9 mouse cellular contexts compared by ENCODE assay signal in the genomic region with DNA sequence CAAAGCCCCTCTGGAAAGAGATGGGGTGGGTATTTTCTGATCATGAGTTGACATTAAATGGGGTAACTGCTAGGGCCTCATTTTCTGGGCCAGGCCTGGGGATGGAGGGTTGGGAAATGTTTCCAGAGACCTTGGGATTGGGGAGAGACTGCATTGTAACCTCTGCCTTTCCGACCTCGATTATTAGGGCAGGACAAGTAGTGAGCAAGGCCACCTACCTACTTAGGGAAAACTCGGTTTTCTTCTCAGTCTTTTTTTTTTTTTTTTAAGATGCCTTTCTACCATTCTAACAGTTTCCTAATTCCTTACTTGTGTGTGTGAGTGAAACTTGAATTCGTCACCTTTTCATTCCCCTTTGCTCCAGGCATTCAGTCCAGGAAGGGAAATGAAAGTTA. TPM values are rescaled to one million over a fixed set of nuclear protein-coding genes. Genes with fewer than 3 reads are reported as not detected.
DNase-seq lines count a peak whose midpoint lies in the region; ATAC-seq lines count a peak whose summit lies in the region.
"Had no signal": no experiment of that assay in that cellular context is flagged by ENCODE, and none has a peak within 500 bp of the region (broad histone marks: within the 10 kb centered on the region; RNA-seq: fewer than 3 reads in every experiment).

No protein-coding gene starts in this region.

- DNase-seq in lung, postnatal 4 days: no peak
- no peak for DNase-seq in intestine, embryonic 14.5 days (ENCODE audit: low spot score)
- no peak for DNase-seq in urinary bladder, adult 2 months (ENCODE audit: low spot score)
- DNase-seq in ovary, postnatal 10 days (ENCODE audit: low spot score): no peak
- no peak for DNase-seq in adrenal gland, postnatal 14 days

- no peak for ATAC-seq in lung, embryonic 15.5 days (ENCODE audit: borderline replicate concordance, extremely low read depth, low FRiP score, low TSS enrichment)
- ATAC-seq in embryonic facial prominence, embryonic 13.5 days (ENCODE audit: insufficient number of reproducible peaks, insufficient read depth, low FRiP score, low TSS enrichment, low read depth): no peak
- no peak for ATAC-seq in intestine, embryonic 14.5 days (replicated peaks; ENCODE audit: low FRiP score, low TSS enrichment, low read depth)
- no peak for ATAC-seq in neural tube, embryonic 13.5 days (ENCODE audit: low read depth)

- peak overlapping the region; percentile 62 for H3K4me2 ChIP-seq in lung, embryonic 15.5 days
- peak overlapping the region; percentile 74 for H3K4me2 ChIP-seq in embryonic facial prominence, embryonic 13.5 days
- peak overlapping the region; percentile 73 for H3K4me2 ChIP-seq in intestine, embryonic 14.5 days (ENCODE audit: low read length)
- H3K4me2 ChIP-seq in neural tube, embryonic 13.5 days: peak overlapping the region; percentile 81

- H3K27me3 ChIP-seq in lung, embryonic 15.5 days: no peaks in the 10 kb centered on the region
- no peaks in the 10 kb centered on the region for H3K27me3 ChIP-seq in embryonic facial prominence, embryonic 13.5 days
- no peaks in the 10 kb centered on the region for H3K27me3 ChIP-seq in intestine, embryonic 14.5 days (replicated peaks; ENCODE audit: control insufficient read depth, insufficient read depth, low read length)
- H3K27me3 ChIP-seq in neural tube, embryonic 13.5 days: no peaks in the 10 kb centered on the region

- no peaks in the 10 kb centered on the region for H3K9me3 ChIP-seq in lung, embryonic 15.5 days
- no peaks in the 10 kb centered on the region for H3K9me3 ChIP-seq in embryonic facial prominence, embryonic 13.5 days
- H3K9me3 ChIP-seq in intestine, embryonic 14.5 days (ENCODE audit: control insufficient read depth, low read length): no peaks in the 10 kb centered on the region
- H3K9me3 ChIP-seq in neural tube, embryonic 13.5 days: no peaks in the 10 kb centered on the region

- peak overlapping the region; percentile 79 for H3K4me3 ChIP-seq in lung, embryonic 15.5 days
- H3K4me3 ChIP-seq in embryonic facial prominence, embryonic 13.5 days: peak overlapping the region; percentile 92
- H3K4me3 ChIP-seq in intestine, embryonic 14.5 days (ENCODE audit: low read depth, low read length): peak overlapping the region; percentile 90
- H3K4me3 ChIP-seq in neural tube, embryonic 13.5 days: peak overlapping the region; percentile 98

- peak overlapping the region; percentile 94 for H3K27ac ChIP-seq in lung, embryonic 15.5 days
- H3K27ac ChIP-seq in embryonic facial prominence, embryonic 13.5 days: peak overlapping the region; percentile 95
- H3K27ac ChIP-seq in intestine, embryonic 14.5 days (ENCODE audit: low read depth): peak overlapping the region; percentile 97
- H3K27ac ChIP-seq in neural tube, embryonic 13.5 days (replicated peaks): peak overlapping the region; percentile 94

- peaks cover 17% of the 10 kb centered on the region for H3K4me1 ChIP-seq in lung, embryonic 15.5 days
- H3K4me1 ChIP-seq in embryonic facial prominence, embryonic 13.5 days: peaks cover 26% of the 10 kb centered on the region
- H3K4me1 ChIP-seq in intestine, embryonic 14.5 days (replicated peaks; ENCODE audit: control insufficient read depth, insufficient read depth, low read length): peaks cover 18% of the 10 kb centered on the region
- peaks cover 37% of the 10 kb centered on the region for H3K4me1 ChIP-seq in neural tube, embryonic 13.5 days (replicated peaks)

- H3K36me3 ChIP-seq in lung, embryonic 15.5 days: peaks cover 23% of the 10 kb centered on the region
- peaks cover 44% of the 10 kb centered on the region for H3K36me3 ChIP-seq in embryonic facial prominence, embryonic 13.5 days
- H3K36me3 ChIP-seq in intestine, embryonic 14.5 days (ENCODE audit: control insufficient read depth, insufficient read depth, low read length): peaks cover 27% of the 10 kb centered on the region
- H3K36me3 ChIP-seq in neural tube, embryonic 13.5 days: peaks cover 19% of the 10 kb centered on the region

- peak overlapping the region; percentile 100 for H3K9ac ChIP-seq in lung, embryonic 15.5 days
- peak overlapping the region; percentile 99 for H3K9ac ChIP-seq in embryonic facial prominence, embryonic 13.5 days
- H3K9ac ChIP-seq in intestine, embryonic 14.5 days (ENCODE audit: low read length): peak overlapping the region; percentile 99
- H3K9ac ChIP-seq in neural tube, embryonic 13.5 days: peak overlapping the region; percentile 99

- WGBS in lung, embryonic 15.5 days: 4% methylated on average over 4 of the region's 4 CpGs
- 2% methylated on average over 4 of the region's 4 CpGs for WGBS in embryonic facial prominence, embryonic 13.5 days
- WGBS in intestine, embryonic 14.5 days: 6% methylated on average over 4 of the region's 4 CpGs
- WGBS in neural tube, embryonic 13.5 days: 6% methylated on average over 4 of the region's 4 CpGs

RNA-seq across cellular contexts. Expression of gene Tlk2, which starts 3.9 kb away (rescaled TPM):
- polyA plus RNA-seq in lung, embryonic 15.5 days (2015; fragmentation: Nextera tagmentation; extraction: Ambion mirVana): 18.7 and 18.9 TPM in 2 replicates
- 23.9 and 26.7 TPM in 2 replicates for polyA plus RNA-seq in embryonic facial prominence, embryonic 13.5 days (2015; fragmentation: Nextera tagmentation; extraction: Ambion mirVana)
- 23.0 and 25.3 TPM in 2 replicates for polyA plus RNA-seq in intestine, embryonic 14.5 days (2014; fragmentation: Nextera tagmentation; extraction: Ambion mirVana)
- 22.5 and 22.9 TPM in 2 replicates for polyA plus RNA-seq in neural tube, embryonic 13.5 days (2015; fragmentation: Nextera tagmentation; extraction: Ambion mirVana)
- 37.9 and 39.6 TPM in 2 replicates for polyA plus RNA-seq in urinary bladder, adult 2 months (2012; rRNA removed)
- total RNA-seq in adrenal gland, postnatal 14 days (2021): 43.5 and 52.3 TPM in 2 replicates

RNA-seq across cellular contexts. Expression of gene Gm10842, which starts 35.8 kb away (rescaled TPM):
- not detected in 2 replicates for polyA plus RNA-seq in lung, embryonic 15.5 days (2015; fragmentation: Nextera tagmentation; extraction: Ambion mirVana)
- not detected in 2 replicates for polyA plus RNA-seq in embryonic facial prominence, embryonic 13.5 days (2015; fragmentation: Nextera tagmentation; extraction: Ambion mirVana)
- not detected in 2 replicates for polyA plus RNA-seq in intestine, embryonic 14.5 days (2014; fragmentation: Nextera tagmentation; extraction: Ambion mirVana)
- not detected in 2 replicates for polyA plus RNA-seq in neural tube, embryonic 13.5 days (2015; fragmentation: Nextera tagmentation; extraction: Ambion mirVana)
- polyA plus RNA-seq in urinary bladder, adult 2 months (2012; rRNA removed): not detected in 2 replicates
- total RNA-seq in adrenal gland, postnatal 14 days (2021): not detected in 2 replicates
- total RNA-seq: neutrophil, adult 5-6 weeks had no signal

RNA-seq across cellular contexts. Expression of gene Mettl2, which starts 56.2 kb away (rescaled TPM):
- polyA plus RNA-seq in lung, embryonic 15.5 days (2015; fragmentation: Nextera tagmentation; extraction: Ambion mirVana): 35.5 and 44.0 TPM in 2 replicates
- polyA plus RNA-seq in embryonic facial prominence, embryonic 13.5 days (2015; fragmentation: Nextera tagmentation; extraction: Ambion mirVana): 51.6 and 54.5 TPM in 2 replicates
- polyA plus RNA-seq in intestine, embryonic 14.5 days (2014; fragmentation: Nextera tagmentation; extraction: Ambion mirVana): 40.7 and 48.6 TPM in 2 replicates
- polyA plus RNA-seq in neural tube, embryonic 13.5 days (2015; fragmentation: Nextera tagmentation; extraction: Ambion mirVana): 30.8 and 34.9 TPM in 2 replicates
- 22.1 and 30.5 TPM in 2 replicates for polyA plus RNA-seq in urinary bladder, adult 2 months (2012; rRNA removed)
- 18.2 and 22.8 TPM in 2 replicates for total RNA-seq in adrenal gland, postnatal 14 days (2021)
